ENCODE assay signal across 24 mouse cellular contexts in genomic region chr12:87260562-87260961, GRCm38 (mm10). TPM values are rescaled to one million over a fixed set of nuclear protein-coding genes. Genes with fewer than 3 reads are reported as not detected.
DNase-seq lines count a peak whose midpoint lies in the region; ATAC-seq and TF ChIP-seq lines count a peak whose summit lies in the region.
"Had no signal": no experiment of that assay in that cellular context is flagged by ENCODE, and none has a peak within 500 bp of the region (broad histone marks: within the 10 kb centered on the region; RNA-seq: fewer than 3 reads in every experiment).

No protein-coding gene starts in this region.

- peak overlapping the region; percentile 69 for H3K27ac ChIP-seq in bone marrow macrophage, adult 2 months (ENCODE audit: insufficient read depth, low read depth, low read length)
- H3K27ac ChIP-seq in macrophage = peak overlapping the region; percentile 97
- no peak overlapping the region for H3K27ac ChIP-seq in forebrain, embryonic 14.5 days (ENCODE audit: low read depth, low read length)

- H3K36me3 ChIP-seq in macrophage (ENCODE audit: inconsistent target) = peaks cover 43% of the 10 kb centered on the region
- peaks cover 72% of the 10 kb centered on the region for H3K36me3 ChIP-seq in forebrain, embryonic 14.5 days (ENCODE audit: control insufficient read depth, insufficient read depth, low read length)

- no peaks in the 10 kb centered on the region for H3K9me3 ChIP-seq in forebrain, embryonic 14.5 days (replicated peaks; ENCODE audit: control insufficient read depth, low read length)
- H3K9me3 ChIP-seq: G1E had no signal

- no peak overlapping the region for H3K9ac ChIP-seq in forebrain, embryonic 14.5 days (ENCODE audit: low read length)

- peaks cover 36% of the 10 kb centered on the region for H3K4me1 ChIP-seq in bone marrow macrophage, adult 2 months (ENCODE audit: control insufficient read depth, insufficient read depth, low read length)
- peaks cover 3% of the 10 kb centered on the region; the same call in 1 of the 2 replicates for H3K4me1 ChIP-seq in forebrain, embryonic 14.5 days (ENCODE audit: control insufficient read depth, insufficient read depth, low read length)

- no peak overlapping the region for H3K4me2 ChIP-seq in forebrain, embryonic 14.5 days (ENCODE audit: low read length)

- peaks cover 51% of the 10 kb centered on the region for H3K79me2 ChIP-seq in macrophage (ENCODE audit: inconsistent target)

- TF ChIP-seq POLR2A in bone marrow macrophage, adult 2 months (IDR thresholded peaks at IDR 0.05; ENCODE audit: borderline replicate concordance, low read depth, low read length) = no peak

- peak; percentile 62 for ATAC-seq in granulocyte monocyte progenitor cell, adult 5-6 weeks (replicated peaks; ENCODE audit: poor library complexity, severe bottlenecking)
- peak; percentile 74 for ATAC-seq in megakaryocyte, adult 5-6 weeks (ENCODE audit: poor library complexity, severe bottlenecking)
- no peak for ATAC-seq in forebrain, embryonic 14.5 days
- ATAC-seq: activated CD4-positive, CD25-positive, alpha-beta regulatory T cell, adult 4 months; CD4-positive, CD25-positive, alpha-beta regulatory T cell, adult 4 months; Patski had no signal

- no peak for DNase-seq in cerebellum, adult 9-11 months
- DNase-seq in adrenal gland, postnatal 36 days = no peak
- no peak for DNase-seq in forebrain, embryonic 14.5 days (ENCODE audit: low spot score)
- DNase-seq in thymus, postnatal 36 days = no peak
- DNase-seq: adrenal gland, adult 2 months; adrenal gland, adult 8-10 months; adrenal gland, postnatal 10 days; adrenal gland, postnatal 14 days; adrenal gland, postnatal 25 days; B cell, adult 2 months; cerebellum, adult 11 months; cerebellum, adult 11-12 months; cerebellum, adult 18-20 months; cerebellum, adult 2 months had no signal

- no peak for TF ChIP-seq CTCF in bone marrow macrophage, adult 2 months (IDR thresholded peaks at IDR 0.05; ENCODE audit: low read depth, low read length)

- no peak overlapping the region for H3K4me3 ChIP-seq in bone marrow macrophage, adult 2 months (ENCODE audit: insufficient read depth, low read length)
- H3K4me3 ChIP-seq in macrophage (ENCODE audit: inconsistent target) = no peak overlapping the region
- H3K4me3 ChIP-seq in forebrain, embryonic 14.5 days (ENCODE audit: low read depth, low read length) = no peak overlapping the region

- no peaks in the 10 kb centered on the region for H3K27me3 ChIP-seq in forebrain, embryonic 14.5 days (replicated peaks; ENCODE audit: control insufficient read depth, insufficient read depth, low read length)
- H3K27me3 ChIP-seq: CH12.LX, Patski had no signal

- WGBS in macrophage (ENCODE audit: missing documents) = 65% methylated on average over 8 of the region's 8 CpGs
- WGBS in forebrain, embryonic 14.5 days = 97% methylated on average over 8 of the region's 8 CpGs

RNA-seq across cellular contexts. Expression of gene Vipas39, which starts 5.5 kb away (rescaled TPM):
- 87.0 and 97.7 TPM in 2 replicates for polyA plus RNA-seq in bone marrow macrophage, adult 2 months (2012; ENCODE audit: insufficient read depth, insufficient read length, missing spikeins)
- 25.9 and 56.4 TPM in 2 replicates for total RNA-seq in granulocyte monocyte progenitor cell, adult 5-6 weeks (2014; fragmentation: Nextera tagmentation)
- 27.2 and 31.0 TPM in 2 replicates for total RNA-seq in granulocyte monocyte progenitor cell, adult 5-6 weeks (2017)
- 100 to 1,000 TPM in 20 of 26 experiments, 10 to 100 TPM in 6; 59.7 to 286 (median 145) TPM for total RNA-seq in macrophage (2018; cell fraction: chromatin; rRNA removed)
- total RNA-seq in macrophage (2018; cell fraction: cytosol; rRNA removed) = 100 to 1,000 TPM in 18 of 26 experiments, 10 to 100 TPM in 8; 86.9 to 143 (median 107) TPM
- total RNA-seq in macrophage (2018; cell fraction: nucleus; rRNA removed) = 100 to 1,000 TPM in 10 of 26 experiments, 10 to 100 TPM in 16; 57.2 to 164 (median 87.3) TPM
- polyA plus RNA-seq in macrophage (2018) = 106 to 155 TPM (median 136 TPM) in 3 replicates
- 29.3 and 38.2 TPM in 2 replicates for total RNA-seq in megakaryocyte, adult 5-6 weeks (2015)
- 26.4 and 30.9 TPM in 2 replicates for total RNA-seq in megakaryocyte, adult 5-6 weeks (2017)
- 10 to 100 TPM; 34.4 to 37.4 TPM for total RNA-seq in adrenal gland, postnatal 36 days (2021)
- 78.2 and 87.1 TPM in 2 replicates for polyA plus RNA-seq in forebrain, embryonic 14.5 days (2014; fragmentation: Nextera tagmentation; extraction: Ambion mirVana)

RNA-seq across cellular contexts. Expression of gene Ahsa1, which starts 5.7 kb away (rescaled TPM):
- 117 and 124 TPM in 2 replicates for polyA plus RNA-seq in bone marrow macrophage, adult 2 months (2012; ENCODE audit: insufficient read depth, insufficient read length, missing spikeins)
- total RNA-seq in granulocyte monocyte progenitor cell, adult 5-6 weeks (2014; fragmentation: Nextera tagmentation) = 174 and 185 TPM in 2 replicates
- total RNA-seq in granulocyte monocyte progenitor cell, adult 5-6 weeks (2017) = 310 and 324 TPM in 2 replicates
- total RNA-seq in macrophage (2018; cell fraction: chromatin; rRNA removed) = 100 to 1,000 TPM in 3 of 26 experiments, 10 to 100 TPM in 23; 25.2 to 122 (median 54.0) TPM
- 100 to 1,000 TPM; 179 to 317 (median 235) TPM for total RNA-seq in macrophage (2018; cell fraction: cytosol; rRNA removed)
- total RNA-seq in macrophage (2018; cell fraction: nucleus; rRNA removed) = 100 to 1,000 TPM in 12 of 26 experiments, 10 to 100 TPM in 14; 64.5 to 239 (median 97.0) TPM
- polyA plus RNA-seq in macrophage (2018) = 198 to 597 TPM (median 364 TPM) in 3 replicates
- 45.5 and 61.6 TPM in 2 replicates for total RNA-seq in megakaryocyte, adult 5-6 weeks (2015)
- 166 and 169 TPM in 2 replicates for total RNA-seq in megakaryocyte, adult 5-6 weeks (2017)
- total RNA-seq in adrenal gland, postnatal 36 days (2021) = 100 to 1,000 TPM; 154 to 214 TPM
- polyA plus RNA-seq in forebrain, embryonic 14.5 days (2014; fragmentation: Nextera tagmentation; extraction: Ambion mirVana) = 179 and 202 TPM in 2 replicates

RNA-seq across cellular contexts. Expression of gene Noxred1, which starts 22.0 kb away (rescaled TPM):
- polyA plus RNA-seq in bone marrow macrophage, adult 2 months (2012; ENCODE audit: insufficient read depth, insufficient read length, missing spikeins) = 1.0 TPM in 1 of 2 replicates, not detected in the other
- total RNA-seq in granulocyte monocyte progenitor cell, adult 5-6 weeks (2014; fragmentation: Nextera tagmentation) = 1.8 TPM in 1 of 2 replicates, not detected in the other
- not detected in 2 replicates for total RNA-seq in granulocyte monocyte progenitor cell, adult 5-6 weeks (2017)
- total RNA-seq in macrophage (2018; cell fraction: chromatin; rRNA removed) = 10 to 100 TPM in 3 of 26 experiments, 1 to 10 TPM in 21, under 1 TPM in 1, not detected in 1; 1.00 to 15.3 (median 2.7) TPM
- under 1 TPM; 0.05 to 0.35 (median 0.24) TPM for total RNA-seq in macrophage (2018; cell fraction: cytosol; rRNA removed)
- 1 to 10 TPM in 19 of 26 experiments, under 1 TPM in 7; 0.54 to 8.8 (median 2.0) TPM for total RNA-seq in macrophage (2018; cell fraction: nucleus; rRNA removed)
- 0.31 to 0.40 TPM (median 0.32 TPM) in 3 replicates for polyA plus RNA-seq in macrophage (2018)
- total RNA-seq in megakaryocyte, adult 5-6 weeks (2015) = 0.87 and 1.9 TPM in 2 replicates
- 0.45 and 0.81 TPM in 2 replicates for total RNA-seq in megakaryocyte, adult 5-6 weeks (2017)
- under 1 TPM; 0.33 to 0.66 TPM for total RNA-seq in adrenal gland, postnatal 36 days (2021)
- 0.72 and 1.2 TPM in 2 replicates for polyA plus RNA-seq in forebrain, embryonic 14.5 days (2014; fragmentation: Nextera tagmentation; extraction: Ambion mirVana)
- polyA plus RNA-seq: adrenal gland, adult 2 months; G1E had no signal

RNA-seq across cellular contexts. Expression of gene Ism2, which starts 38.9 kb away (rescaled TPM):
- polyA plus RNA-seq in bone marrow macrophage, adult 2 months (2012; ENCODE audit: insufficient read depth, insufficient read length, missing spikeins) = not detected in 2 replicates
- not detected in 2 replicates for total RNA-seq in granulocyte monocyte progenitor cell, adult 5-6 weeks (2014; fragmentation: Nextera tagmentation)
- total RNA-seq in granulocyte monocyte progenitor cell, adult 5-6 weeks (2017) = not detected in 2 replicates
- total RNA-seq in macrophage (2018; cell fraction: chromatin; rRNA removed) = under 1 TPM in 5 of 26 experiments, not detected in 21; 0.36 to 0.49 (median 0.45) TPM
- under 1 TPM in 19 of 26 experiments, not detected in 7; 0.05 to 0.27 (median 0.14) TPM for total RNA-seq in macrophage (2018; cell fraction: cytosol; rRNA removed)
- 1 to 10 TPM in 1 of 26 experiments, under 1 TPM in 9, not detected in 16; 0.17 to 3.4 (median 0.53) TPM for total RNA-seq in macrophage (2018; cell fraction: nucleus; rRNA removed)
- polyA plus RNA-seq in macrophage (2018) = 0.19 TPM in 1 of 3 replicates, not detected in the others
- total RNA-seq in megakaryocyte, adult 5-6 weeks (2015) = not detected in 2 replicates
- total RNA-seq in megakaryocyte, adult 5-6 weeks (2017) = not detected in 2 replicates
- under 1 TPM; 0.13 to 0.17 TPM for total RNA-seq in adrenal gland, postnatal 36 days (2021)
- 0.83 and 0.93 TPM in 2 replicates for polyA plus RNA-seq in forebrain, embryonic 14.5 days (2014; fragmentation: Nextera tagmentation; extraction: Ambion mirVana)
- total RNA-seq: adrenal gland, adult 2 months; adrenal gland, postnatal 14 days; adrenal gland, postnatal 25 days; MEL had no signal
- polyA plus RNA-seq: activated CD4-positive, CD25-positive, alpha-beta regulatory T cell, adult 4 months; CD4-positive, CD25-positive, alpha-beta regulatory T cell, adult 4 months; G1E had no signal
